Mouse (Mus musculus): Measurements from ENCODE around the gene Tmem120b. TPM values are rescaled to one million over a fixed set of nuclear protein-coding genes. Genes with fewer than 3 reads are reported as not detected.
"Not testable (repeated sequence)": the region's sequence is repeated elsewhere in the genome, so short reads cannot be mapped to it uniquely, and the experiment has no call there.

Gene Tmem120b
- polyA plus RNA-seq, 1 experiment from 2014 or later = 14.3 TPM

DNA sequence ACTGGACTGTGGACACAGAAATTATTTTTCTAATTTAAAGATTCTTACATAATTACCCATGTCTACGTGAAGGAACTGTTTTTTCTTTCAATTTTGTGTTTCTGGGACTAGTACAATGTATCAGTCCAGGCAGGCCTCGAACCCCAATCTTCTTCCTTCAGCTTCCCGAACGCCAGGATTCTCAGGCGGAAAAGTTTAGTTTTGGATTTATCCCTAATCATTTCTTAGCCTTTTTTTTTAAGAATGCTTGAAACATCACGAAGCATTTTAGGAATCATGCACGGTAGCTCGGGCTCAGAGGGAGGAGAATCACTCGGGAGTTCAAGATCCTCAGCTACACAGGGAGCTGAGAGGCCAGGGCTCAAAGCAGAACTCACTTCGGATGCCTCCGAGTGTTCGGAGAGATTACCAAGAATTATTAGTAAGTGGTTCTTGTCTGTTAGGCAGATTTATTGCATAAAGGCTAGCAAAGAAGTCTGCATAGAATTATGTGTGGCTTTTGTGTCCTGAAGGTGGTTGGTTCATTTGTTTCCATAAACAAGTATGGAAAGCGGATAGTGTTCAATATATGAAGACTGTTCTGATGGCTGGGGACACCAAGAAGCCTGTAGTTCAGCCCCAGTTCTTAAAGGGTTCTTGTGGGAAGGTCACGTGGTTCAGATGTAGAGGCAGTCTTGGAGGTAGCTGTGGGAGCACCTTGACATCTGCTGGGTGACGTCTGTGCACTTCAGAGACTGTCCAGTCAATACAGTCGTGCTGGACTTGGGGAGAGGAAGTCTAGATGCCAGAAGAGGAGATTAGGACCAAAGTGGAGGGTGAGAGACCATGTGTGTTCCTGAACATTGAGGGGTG is 9.7 kb upstream of the Tmem120b start:
- Histone ChIP-seq H3K4me1 (no peaks in the 10 kb centered on the region; the same call in 1 of the 2 replicates), H3K36me3 (no peaks in the 10 kb centered on the region), H3K9me3 (replicated peaks) (no peaks in the 10 kb centered on the region), H3K9ac (peak overlapping the region; percentile 5; the same call in 1 of the 2 replicates), H3K4me2 (replicated peaks) (peak overlapping the region; percentile 47), H3K27me3 (no peaks in the 10 kb centered on the region), H3K4me3 (peak overlapping the region; percentile 37), H3K27ac (peak overlapping the region; percentile 45; the same call in 1 of the 2 replicates)
- WGBS = 47% methylated on average over 16 of the region's 16 CpGs
- no peak for ATAC-seq (ENCODE audit: low FRiP score)

DNA sequence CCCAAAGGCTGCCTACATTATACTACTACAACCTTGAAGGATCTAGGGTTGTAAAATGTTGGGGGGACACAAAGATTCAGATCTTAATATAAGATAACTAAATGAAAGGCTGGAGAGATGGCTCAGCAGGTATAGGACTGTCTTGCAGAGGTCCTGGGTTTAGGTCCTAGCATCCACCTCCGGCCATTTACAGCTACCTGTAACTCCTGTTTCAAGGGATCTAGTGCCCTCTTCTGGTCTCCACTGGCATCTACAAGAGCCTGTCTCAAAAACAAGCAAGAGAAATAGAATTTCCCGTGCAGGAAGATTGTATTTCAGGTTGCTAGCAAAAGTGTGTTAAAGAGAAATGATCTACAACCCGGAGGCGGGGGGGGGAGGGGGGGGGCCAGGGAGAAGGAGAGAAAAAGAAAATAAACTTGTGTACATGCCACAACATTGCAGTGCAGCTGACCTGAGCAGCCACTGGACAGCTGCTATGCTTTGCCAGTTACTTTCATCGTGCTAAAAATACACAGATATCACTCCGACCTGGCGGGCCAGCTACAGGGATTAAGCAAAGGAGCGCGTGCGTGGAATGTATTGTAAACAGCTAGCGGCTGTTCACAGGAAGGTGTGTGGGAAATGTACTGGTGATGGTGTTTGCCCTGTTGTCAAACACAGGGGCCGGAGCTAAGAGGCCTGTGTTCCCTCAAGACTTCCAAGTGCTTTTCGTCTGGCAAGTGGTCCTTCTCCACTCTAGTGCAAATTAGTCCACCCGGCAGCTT is 8.3 kb upstream of the Tmem120b start:
- Histone ChIP-seq H3K27ac (no peak overlapping the region), H3K4me3 (no peak overlapping the region), H3K36me3 (no peaks in the 10 kb centered on the region), H3K27me3 (no peaks in the 10 kb centered on the region), H3K4me1 (no peaks in the 10 kb centered on the region; the same call in 1 of the 2 replicates), H3K9ac (no peak overlapping the region), H3K9me3 (replicated peaks) (no peaks in the 10 kb centered on the region), H3K4me2 (replicated peaks) (no peak overlapping the region)
- 41% methylated on average over 14 of the region's 14 CpGs for WGBS
- ATAC-seq (ENCODE audit: low FRiP score) = no peak

DNA sequence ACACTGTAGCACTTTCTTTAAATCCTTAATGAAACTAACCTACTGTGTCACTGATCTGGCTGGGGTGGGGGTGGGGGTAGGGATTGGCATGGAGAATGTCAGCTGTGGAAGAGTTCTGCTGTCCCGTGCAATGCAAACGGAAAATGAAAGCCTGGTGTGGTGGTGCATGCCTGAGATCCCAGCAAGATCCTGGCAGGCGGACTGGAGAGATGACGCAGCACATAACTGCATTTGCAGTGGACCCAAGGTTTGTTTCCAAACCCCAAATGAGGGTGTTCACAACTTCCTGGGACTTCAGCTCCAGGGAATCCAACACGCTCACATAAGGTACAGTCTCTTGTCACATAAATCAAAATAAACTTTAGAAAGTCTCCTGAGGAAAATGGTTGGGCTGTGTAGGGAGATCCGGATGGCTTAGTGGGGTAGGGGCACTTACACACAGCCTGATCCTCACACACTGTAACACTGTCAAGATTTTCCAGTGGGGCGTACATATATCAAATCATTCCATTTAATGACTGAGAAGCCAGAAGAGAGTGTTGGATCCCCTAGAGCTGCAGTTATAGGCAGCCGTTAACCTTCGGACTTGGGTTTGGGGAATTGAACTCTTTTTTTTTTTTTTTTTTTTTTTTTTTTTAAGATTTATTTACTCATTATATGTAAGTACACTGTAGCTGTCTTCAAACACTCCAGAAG is 7.4 kb upstream of the Tmem120b start:
- Histone ChIP-seq H3K27me3 (no peaks in the 10 kb centered on the region), H3K9me3 (replicated peaks) (no peaks in the 10 kb centered on the region), H3K4me3 (no peak overlapping the region), H3K36me3 (no peaks in the 10 kb centered on the region), H3K4me1 (no peaks in the 10 kb centered on the region; the same call in 1 of the 2 replicates), H3K9ac (no peak overlapping the region), H3K4me2 (replicated peaks) (no peak overlapping the region), H3K27ac (no peak overlapping the region)
- WGBS = 77% methylated on average over 9 of the region's 9 CpGs
- ATAC-seq (ENCODE audit: low FRiP score) = no peak

DNA sequence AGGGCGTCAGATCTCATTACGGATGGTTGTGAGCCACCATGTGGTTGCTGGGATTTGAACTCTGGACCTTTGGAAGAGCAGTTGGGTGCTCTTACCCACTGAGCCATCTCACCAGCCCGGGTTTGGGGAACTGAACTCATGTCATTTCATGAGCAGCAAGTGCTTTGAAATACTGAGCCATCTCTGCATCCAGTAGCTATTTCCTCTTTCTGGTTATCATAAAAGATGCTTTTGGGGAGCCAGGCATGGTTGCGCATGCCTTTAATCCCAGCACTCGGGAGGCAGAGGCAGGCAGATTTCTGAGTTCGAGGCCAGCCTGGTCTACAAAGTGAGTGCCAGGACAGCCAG is 6.8 kb upstream of the Tmem120b start:
- H3K9me3 ChIP-seq (replicated peaks); H3K4me2 ChIP-seq (replicated peaks); H3K27ac ChIP-seq; H3K27me3 ChIP-seq; H3K9ac ChIP-seq; H3K36me3 ChIP-seq; ATAC-seq (ENCODE audit: low FRiP score); H3K4me3 ChIP-seq; H3K4me1 ChIP-seq: not testable (repeated sequence)
- 74% methylated on average over 6 of the region's 6 CpGs for WGBS

DNA sequence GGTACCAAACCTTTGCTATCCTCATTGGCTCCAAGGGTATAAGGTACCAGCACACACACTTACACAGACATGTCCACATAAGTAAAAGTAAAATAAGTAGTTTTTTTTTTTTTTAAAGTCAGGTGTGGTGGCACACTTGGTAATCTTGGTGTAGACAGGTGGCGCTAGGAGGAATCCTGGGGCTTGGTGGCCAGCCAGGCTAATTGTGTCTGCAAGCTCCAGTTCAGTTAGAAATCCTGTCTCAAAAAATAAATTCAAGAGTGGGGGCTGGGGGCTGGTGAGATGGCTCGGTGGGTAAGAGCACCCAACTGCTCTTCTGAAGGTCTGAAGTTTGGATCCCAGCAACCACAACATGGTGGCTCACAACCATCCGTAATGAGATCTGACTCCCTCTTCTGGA is 5.1 kb upstream of the Tmem120b start:
- WGBS = 88% methylated on average over 3 of the region's 3 CpGs

DNA sequence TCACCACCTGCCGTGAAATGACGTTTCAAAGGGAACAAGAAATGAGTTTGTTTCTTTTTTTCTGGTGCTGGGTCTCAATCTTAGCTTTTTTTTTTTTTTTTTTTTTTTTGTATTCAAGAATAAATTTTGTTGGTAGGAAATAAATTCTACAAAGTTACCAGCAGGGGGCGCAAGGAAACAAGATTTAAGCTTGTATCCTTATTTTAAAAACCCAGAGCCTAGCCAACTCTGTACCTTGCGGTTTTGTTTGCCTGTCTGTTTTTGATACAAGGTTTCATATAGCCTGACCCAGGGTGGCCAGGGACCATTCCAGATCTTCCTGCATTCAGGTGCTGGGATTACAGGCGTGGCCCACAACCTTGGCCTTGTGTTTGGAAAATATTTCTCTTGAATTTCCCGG is 4.0 kb upstream of the Tmem120b start:
- H3K27ac ChIP-seq = no peak overlapping the region
- no peaks in the 10 kb centered on the region for H3K9me3 ChIP-seq (replicated peaks)
- WGBS = 35% methylated on average over 6 of the region's 6 CpGs
- no peaks in the 10 kb centered on the region for H3K27me3 ChIP-seq
- no peaks in the 10 kb centered on the region for H3K4me1 ChIP-seq
- no peak overlapping the region for H3K9ac ChIP-seq
- H3K4me3 ChIP-seq = no peak overlapping the region
- no peaks in the 10 kb centered on the region for H3K36me3 ChIP-seq
- no peak for ATAC-seq (ENCODE audit: low FRiP score)
- H3K4me2 ChIP-seq (replicated peaks) = no peak overlapping the region

More for the DNA sequence above, 5.1 kb upstream of the Tmem120b start:
- H3K36me3 ChIP-seq = no peaks in the 10 kb centered on the region
- H3K4me2 ChIP-seq (replicated peaks) = no peak overlapping the region
- H3K4me1 ChIP-seq = no peaks in the 10 kb centered on the region; the same call in 1 of the 2 replicates
- H3K9me3 ChIP-seq (replicated peaks) = no peaks in the 10 kb centered on the region
- H3K27me3 ChIP-seq = no peaks in the 10 kb centered on the region
- no peak overlapping the region for H3K9ac ChIP-seq
- no peak for ATAC-seq (ENCODE audit: low FRiP score)
- H3K27ac ChIP-seq = no peak overlapping the region
- no peak overlapping the region for H3K4me3 ChIP-seq

DNA sequence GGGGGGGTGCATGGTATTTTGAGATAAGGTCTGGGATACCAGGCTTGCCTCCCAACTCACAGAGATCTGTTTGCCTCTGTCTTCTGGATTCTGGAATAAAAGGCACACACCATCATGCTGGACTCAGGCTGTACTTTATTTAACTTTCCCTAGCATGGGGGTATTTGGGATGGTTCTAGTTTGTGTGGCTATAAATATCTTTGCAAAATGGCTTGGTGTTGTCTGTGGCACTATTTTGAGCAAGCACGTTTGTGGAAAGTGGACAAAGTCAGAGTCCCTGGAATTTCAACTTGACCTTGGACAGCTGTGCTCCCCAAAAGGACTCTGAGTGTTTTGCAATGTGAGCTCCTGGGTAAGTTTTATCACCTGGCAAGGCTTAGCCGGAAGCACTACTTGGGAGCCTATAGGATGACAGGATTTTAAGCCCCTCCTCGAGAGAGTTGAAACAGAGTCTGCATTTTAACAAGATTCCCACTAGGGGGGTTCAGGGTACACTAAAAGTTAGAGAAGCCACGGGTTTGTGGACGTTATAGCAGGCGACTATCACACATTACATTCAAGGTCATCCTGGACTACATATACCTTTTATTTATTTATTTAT is 720 bp upstream of the Tmem120b start:
- 27% methylated on average over 6 of the region's 6 CpGs for WGBS
- Histone ChIP-seq H3K4me1 (no peaks in the 10 kb centered on the region), H3K4me2 (replicated peaks) (no peak overlapping the region), H3K27ac (no peak overlapping the region), H3K9ac (no peak overlapping the region), H3K36me3 (no peaks in the 10 kb centered on the region), H3K27me3 (no peaks in the 10 kb centered on the region), H3K9me3 (replicated peaks) (no peaks in the 10 kb centered on the region), H3K4me3 (no peak overlapping the region)
- ATAC-seq (ENCODE audit: low FRiP score) = no peak

DNA sequence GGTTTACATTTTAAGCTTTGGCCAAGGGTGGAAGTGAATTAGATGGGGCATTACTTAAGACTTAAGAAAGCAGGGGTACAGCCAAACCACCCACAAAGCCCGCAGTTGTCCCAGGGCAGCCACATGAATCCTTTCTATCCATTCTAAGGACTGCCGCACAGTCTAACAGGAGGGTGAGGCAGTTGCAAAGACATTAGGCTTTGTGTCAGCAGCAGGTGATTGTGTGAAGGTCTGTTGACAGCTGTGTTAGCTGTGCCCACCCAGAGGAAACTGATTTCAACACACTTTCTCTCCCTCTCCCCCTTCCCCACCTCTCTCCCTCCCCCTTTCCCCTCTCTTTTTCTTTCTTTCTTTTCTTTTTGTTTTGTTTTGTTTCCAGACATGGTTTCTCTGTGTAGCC is 499 bp downstream of the Tmem120b start:
- 96% methylated on average over 2 of the region's 2 CpGs for WGBS
- H3K9me3 ChIP-seq (replicated peaks) = no peaks in the 10 kb centered on the region

DNA sequence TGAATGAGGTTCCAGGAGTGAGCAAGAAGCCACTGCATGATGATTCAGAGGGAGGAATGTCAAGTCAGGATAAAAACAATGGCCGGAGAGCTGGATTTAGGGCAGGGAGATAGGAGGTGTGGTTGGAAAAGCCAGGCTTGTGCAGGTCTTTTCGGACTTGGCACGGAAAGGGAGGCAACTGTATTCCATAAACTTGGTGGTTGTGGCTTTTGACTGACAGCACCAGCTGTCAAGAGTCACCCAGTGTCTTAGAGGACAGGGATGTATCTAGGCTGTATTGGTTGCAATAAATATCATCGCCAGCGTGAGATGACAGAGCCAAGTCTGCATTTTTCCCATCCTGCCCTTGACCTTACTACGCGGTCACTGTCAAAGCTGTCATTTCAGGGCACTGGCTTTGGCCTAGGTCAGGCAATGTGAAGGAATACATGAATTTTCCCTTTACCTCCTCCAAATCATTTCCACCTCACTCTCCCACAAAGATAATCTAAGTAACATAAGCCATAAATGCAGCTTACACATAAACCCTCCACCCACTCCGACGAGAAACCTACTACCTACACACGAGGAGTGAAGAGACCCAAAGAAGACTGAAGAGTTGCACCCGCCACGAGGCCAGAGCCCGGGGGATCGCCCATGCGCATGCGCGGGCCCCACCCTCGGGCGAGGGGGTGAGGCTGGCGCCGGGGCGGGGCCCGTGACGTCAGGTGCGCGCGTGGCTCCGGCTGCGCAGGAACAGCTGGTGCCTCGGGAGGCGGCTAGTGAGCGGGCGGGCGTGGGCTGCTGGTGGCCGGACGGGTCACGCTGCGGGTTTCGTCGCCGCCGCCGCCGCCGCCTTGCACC is 7.6 kb downstream of the Tmem120b start:
- Histone ChIP-seq H3K4me1 (peaks cover 20% of the 10 kb centered on the region), H3K4me2 (replicated peaks) (peak overlapping the region; percentile 94), H3K27ac (peak overlapping the region; percentile 46), H3K9ac (peak overlapping the region; percentile 82), H3K4me3 (peak overlapping the region; percentile 78), H3K9me3 (replicated peaks) (0 out of 2 replicates have a peak, but pooled peaks cover 6% of the 10 kb centered on the region), H3K36me3 (no peaks in the 10 kb centered on the region), H3K27me3 (no peaks in the 10 kb centered on the region)
- ATAC-seq (ENCODE audit: low FRiP score) = peak; percentile 93
- 8% methylated on average over 40 of the region's 45 CpGs for WGBS

More for the DNA sequence above, 499 bp downstream of the Tmem120b start:
- Histone ChIP-seq H3K27me3 (no peaks in the 10 kb centered on the region), H3K36me3 (no peaks in the 10 kb centered on the region), H3K4me1 (no peaks in the 10 kb centered on the region), H3K9ac (no peak overlapping the region), H3K27ac (no peak overlapping the region), H3K4me3 (no peak overlapping the region), H3K4me2 (replicated peaks) (no peak overlapping the region)
- no peak for ATAC-seq (ENCODE audit: low FRiP score)

DNA sequence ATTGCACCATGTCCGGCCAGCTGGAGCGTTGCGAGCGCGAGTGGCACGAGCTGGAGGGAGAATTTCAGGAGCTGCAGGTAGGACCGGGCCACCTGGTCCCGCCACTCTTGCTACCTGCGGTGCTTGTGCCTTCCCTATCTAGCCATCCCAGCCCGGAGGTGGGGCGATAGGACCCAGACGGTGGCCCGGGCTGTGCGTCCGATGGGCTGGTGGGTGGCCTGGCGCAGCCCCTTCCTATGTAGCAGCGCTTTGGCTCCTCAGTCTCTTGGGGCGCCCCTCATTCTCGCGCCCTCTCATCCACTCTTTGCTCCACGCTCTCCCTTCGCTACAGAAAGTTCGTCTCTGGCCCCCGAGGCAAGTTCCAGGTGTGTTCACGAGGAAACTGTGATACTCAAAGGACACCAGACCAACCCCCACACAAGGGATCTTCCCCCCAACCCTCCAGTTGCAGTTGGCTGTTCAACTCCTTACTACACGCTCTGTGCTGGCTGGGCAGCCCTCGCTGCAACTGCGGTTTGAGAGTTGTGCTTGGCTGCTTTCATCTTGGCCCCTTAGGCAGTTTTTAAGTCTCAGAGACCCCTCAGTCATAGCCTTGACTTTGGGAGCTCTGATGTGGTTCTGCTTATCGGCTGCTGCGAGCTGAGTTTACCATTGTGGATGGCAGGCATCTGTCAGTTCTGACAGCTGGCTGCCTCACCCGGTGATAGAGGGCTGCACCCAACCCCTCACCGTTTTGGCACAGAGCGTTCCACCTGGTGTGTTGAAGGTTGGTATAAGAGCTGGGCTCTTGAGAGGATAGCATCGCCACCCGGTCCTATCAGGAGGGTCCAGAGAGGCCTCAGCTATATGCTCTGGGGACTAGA is 8.4 kb downstream of the Tmem120b start:
- peak overlapping the region; percentile 46 for H3K27ac ChIP-seq
- no peaks in the 10 kb centered on the region for H3K36me3 ChIP-seq
- ATAC-seq (ENCODE audit: low FRiP score) = peak; percentile 91
- H3K4me1 ChIP-seq = peaks cover 20% of the 10 kb centered on the region
- 5% methylated on average over 35 of the region's 35 CpGs for WGBS
- H3K4me3 ChIP-seq = peak overlapping the region; percentile 78
- peak overlapping the region; percentile 82 for H3K9ac ChIP-seq
- H3K4me2 ChIP-seq (replicated peaks) = peak overlapping the region; percentile 94
- H3K9me3 ChIP-seq (replicated peaks) = 0 out of 2 replicates have a peak, but pooled peaks cover 6% of the 10 kb centered on the region
- H3K27me3 ChIP-seq = no peaks in the 10 kb centered on the region

All from hindbrain, embryonic 12.5 days (tissue).